Mouse (Mus musculus) left cerebral cortex, postnatal 25 days (tissue): ENCODE measurements around the gene Katnbl1. TPM values are rescaled to one million over a fixed set of nuclear protein-coding genes. Genes with fewer than 3 reads are reported as not detected.

Experiments
- DNase-seq, 2 experiments: peaks; one replicate each; pipeline ENCODE4 v3.0.0; 2022; ENCODE audit warnings: low spot score in 2 of 2, mixed read lengths in 1 of 2
- intact Hi-C: fragments of 180-260 bp; cut with DNase I; formaldehyde crosslinking; loops from one replicate; pipeline ENCODE4 v1.15.1; 2025
- total RNA-seq, 2 experiments: library from RNA; stranded (reverse); gene quantifications; 2 replicates each; pipeline ENCODE4 v1.2.3; 2021

Katnbl1 gene
- total RNA-seq, 2 experiments from 2014 or later: 13.2 to 13.8 TPM

DNA sequence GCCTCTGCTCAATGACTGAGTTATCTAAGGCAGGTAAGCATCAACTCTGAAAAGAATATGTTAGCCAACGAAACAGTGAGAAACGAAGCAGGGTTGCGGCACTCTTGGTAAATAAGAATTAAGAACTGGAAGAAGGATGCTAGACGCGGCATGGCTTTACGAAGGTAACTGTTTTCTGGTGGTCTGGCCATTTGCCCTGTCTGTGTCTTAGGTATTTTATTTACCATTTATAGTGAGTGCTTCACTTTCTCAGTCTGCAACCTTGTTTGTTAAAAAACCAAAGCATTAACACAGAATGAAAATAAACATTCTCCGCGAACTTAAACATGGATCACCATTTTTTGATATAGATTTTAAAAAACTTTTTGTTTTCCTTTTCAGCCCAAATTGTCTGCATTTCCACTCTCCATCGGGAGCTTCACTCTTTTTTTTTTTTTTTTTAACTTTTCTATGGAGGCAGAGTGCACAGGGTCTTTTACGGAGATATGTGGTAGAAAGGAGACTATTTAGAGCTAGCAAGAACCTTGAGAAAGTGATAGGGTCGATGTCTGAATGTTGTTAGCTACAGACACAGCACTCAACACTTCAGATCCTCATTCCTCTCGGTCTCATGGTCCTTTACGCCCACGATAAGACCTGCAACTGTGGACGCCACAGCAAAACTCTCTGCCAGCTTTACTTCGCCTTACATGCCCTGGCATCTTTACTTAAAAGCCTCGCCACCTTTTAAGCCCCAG, 75.3 kb downstream of the Katnbl1 start:
- no peak for DNase-seq
- intact Hi-C loops: loop anchor here (1.0 to 2.0 kb wide), 2 partner anchors 75 to 86 kb away; partner anchors contain the start of genes Emc4 and Katnbl1

DNA sequence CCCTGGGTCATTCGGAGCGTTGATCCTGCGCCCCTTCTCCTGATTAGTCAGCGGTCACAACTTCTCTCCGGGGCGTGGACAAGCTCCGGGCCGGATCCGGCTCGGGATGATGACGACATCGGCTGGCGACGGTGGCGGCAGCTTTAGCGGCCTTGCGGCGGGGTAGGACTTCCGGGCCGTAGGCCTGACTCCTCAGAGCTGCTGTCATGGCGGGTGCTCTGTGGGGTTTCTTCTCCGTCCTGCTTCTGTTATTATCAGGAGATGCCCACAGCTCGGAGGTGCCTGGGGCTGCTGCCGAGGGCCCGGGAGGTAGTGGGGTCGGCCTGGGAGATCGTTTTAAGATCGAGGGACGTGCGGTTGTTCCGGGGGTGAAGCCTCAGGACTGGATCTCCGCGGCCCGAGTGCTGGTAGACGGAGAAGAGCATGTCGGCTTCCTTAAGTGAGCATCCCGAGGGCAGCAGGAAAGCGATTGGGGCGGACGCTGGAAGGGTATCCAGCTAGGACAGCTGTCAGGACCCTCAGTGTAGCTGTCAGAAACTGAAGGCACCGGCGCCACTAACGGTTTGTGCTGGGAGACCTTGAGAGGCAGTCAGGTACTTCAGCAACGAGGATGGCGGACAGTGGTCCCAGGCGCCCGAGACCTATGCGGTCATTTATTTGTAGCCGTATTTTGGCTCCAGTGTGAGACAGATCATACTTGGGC, 76.0 kb downstream of the Katnbl1 start, which contains the start of gene Emc7:
Gene Emc7 (plus strand): TSS at position 136 of the 703 bp plus-strand sequence.
- peak; percentile 96 to 98 for DNase-seq
- intact Hi-C loops: loop anchor here (1.0 to 5.0 kb wide), 3 partner anchors 76 to 193 kb away; partner anchors contain the start of genes Emc4, Katnbl1 and Nop10

DNA sequence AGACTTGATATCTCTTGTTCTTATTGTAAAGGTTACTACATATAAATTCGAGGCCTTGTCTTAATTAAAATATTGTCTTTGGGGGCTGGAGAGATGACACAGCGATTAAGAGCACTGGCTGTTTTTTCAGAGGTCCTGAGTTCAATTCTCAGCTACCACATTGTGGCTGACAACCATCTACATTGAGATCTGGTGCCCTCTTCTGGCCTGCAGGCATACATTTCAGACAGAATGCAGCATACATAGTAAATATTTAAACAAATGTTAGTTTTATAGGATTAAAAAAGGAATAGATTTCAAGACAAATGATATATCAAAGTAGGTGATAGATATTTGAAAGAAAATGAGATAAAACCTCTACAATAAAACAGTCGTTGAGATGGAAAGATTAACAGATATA, 81.5 kb downstream of the Katnbl1 start:
- intact Hi-C loops: no loop called here
- DNase-seq: no peak

Other genes starting within 250 kb of the Katnbl1 start
- gene Olfr1316, start 244.2 kb upstream of the Katnbl1 start, total RNA-seq: not detected
- gene Olfr1317, start 238.9 kb upstream of the Katnbl1 start, total RNA-seq: not detected
- not detected for gene Olfr1318, start 225.0 kb upstream of the Katnbl1 start, total RNA-seq
- 100 to 1,000 TPM; 135 to 158 TPM for gene Lpcat4, start 139.7 kb upstream of the Katnbl1 start, total RNA-seq
- gene Nutm1, start 119.9 kb upstream of the Katnbl1 start, total RNA-seq: under 1 TPM in 1 of 2 experiments, not detected in 1; 0.09 TPM
- gene Nop10, start 117.3 kb upstream of the Katnbl1 start, total RNA-seq: 10 to 100 TPM; 50.4 to 55.0 TPM
- gene Slc12a6, start 113.4 kb upstream of the Katnbl1 start, total RNA-seq: 100 to 1,000 TPM; 119 to 130 TPM
- gene Gm21985, start 112.9 kb upstream of the Katnbl1 start, total RNA-seq: 1 to 10 TPM; 4.1 to 4.4 TPM
- 100 to 1,000 TPM; 157 to 167 TPM for gene Emc4, start 11.2 kb upstream of the Katnbl1 start, total RNA-seq
- gene Emc7, start 75.8 kb downstream of the Katnbl1 start, total RNA-seq: 10 to 100 TPM; 49.7 TPM
- gene Chrm5, start 101.6 kb downstream of the Katnbl1 start, total RNA-seq: 1 to 10 TPM in 1 of 2 experiments, under 1 TPM in 1; 0.87 to 2.2 TPM
- 10 to 100 TPM in 1 of 2 experiments, 1 to 10 TPM in 1; 9.6 to 11.4 TPM for gene Aven, start 113.8 kb downstream of the Katnbl1 start, total RNA-seq